Mouse (Mus musculus) megakaryocyte progenitor cell, adult 5-6 weeks (primary cell): ENCODE data around the gene Slc13a1. TPM values are rescaled to one million over a fixed set of nuclear protein-coding genes. Genes with fewer than 3 reads are reported as not detected.
"Not testable (repeated sequence)": the region's sequence is repeated elsewhere in the genome, so short reads cannot be mapped to it uniquely, and the experiment has no call there.

Source experiments
- ATAC-seq: replicated peaks from 2 replicates; pipeline ENCODE4 v1.8.0; 2016; ENCODE audit warnings: mild to moderate bottlenecking, moderate TSS enrichment, inconsistent platforms; ENCODE audit not compliant: poor library complexity
- total RNA-seq, 2 experiments: library from RNA; stranded (forward) in 1 of 2; stranded (reverse) in 1 of 2; fragments of 157-497, 149-512 nt in 1 of 2; fragments of 200-1000 nt in 1 of 2; gene quantifications; 2 replicates each; pipeline versions ENCODE4 v1.2.3 to v1.2.4; 2015 to 2017

Gene Slc13a1
- total RNA-seq (2015) (not detected in 2 replicates), total RNA-seq (2017) (not detected in 2 replicates)

DNA sequence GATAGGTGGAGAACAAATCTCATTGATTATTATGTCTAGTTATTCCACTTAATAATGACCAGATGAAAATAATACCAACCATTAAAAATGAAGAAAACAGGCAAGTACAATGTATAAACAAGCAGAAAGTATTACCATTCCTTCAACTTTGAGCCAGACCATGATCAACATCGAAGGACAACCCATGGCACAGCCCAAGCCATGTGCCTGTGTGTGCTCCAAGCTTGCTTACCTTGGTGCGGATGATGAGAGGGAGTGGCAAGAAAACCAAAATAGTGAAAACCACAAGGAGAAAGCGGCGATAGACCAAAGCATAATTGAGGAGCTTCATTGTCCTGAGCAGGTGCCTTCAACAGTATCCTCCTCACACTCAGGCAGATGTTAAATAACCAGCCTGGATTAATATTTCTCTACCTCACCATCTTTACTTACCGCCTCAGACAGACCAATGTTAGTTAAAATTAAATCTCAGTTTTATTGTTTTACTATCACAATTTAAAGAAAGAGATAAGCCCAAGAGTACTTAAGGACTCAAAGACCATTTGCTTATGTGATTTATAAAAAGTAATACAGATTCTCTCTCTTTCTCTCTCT, at the start of gene Slc13a1:
Gene Slc13a1, minus strand, starts transcription at position 359 of the 594 bp plus-strand sequence.
- ATAC-seq = no peak

DNA sequence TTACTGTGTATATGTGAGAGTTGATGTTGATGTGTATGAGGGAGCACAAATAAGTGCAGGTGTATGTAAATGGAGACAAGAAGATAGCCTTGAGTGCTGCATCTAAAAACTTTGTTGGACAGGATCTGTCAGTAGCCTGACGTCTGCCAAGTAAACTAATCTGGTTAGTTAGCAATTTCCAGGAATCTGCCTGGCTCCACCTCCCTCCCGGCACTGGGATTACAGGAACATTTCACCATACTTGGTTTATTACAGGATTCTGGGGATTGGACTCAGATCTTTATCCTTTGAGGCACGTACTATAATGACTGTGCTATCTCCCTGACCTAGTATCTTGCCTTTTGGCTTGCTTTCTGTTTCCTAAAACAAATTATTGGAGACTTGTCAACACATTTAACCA, 40.0 kb upstream of the Slc13a1 start:
- no peak for ATAC-seq

DNA sequence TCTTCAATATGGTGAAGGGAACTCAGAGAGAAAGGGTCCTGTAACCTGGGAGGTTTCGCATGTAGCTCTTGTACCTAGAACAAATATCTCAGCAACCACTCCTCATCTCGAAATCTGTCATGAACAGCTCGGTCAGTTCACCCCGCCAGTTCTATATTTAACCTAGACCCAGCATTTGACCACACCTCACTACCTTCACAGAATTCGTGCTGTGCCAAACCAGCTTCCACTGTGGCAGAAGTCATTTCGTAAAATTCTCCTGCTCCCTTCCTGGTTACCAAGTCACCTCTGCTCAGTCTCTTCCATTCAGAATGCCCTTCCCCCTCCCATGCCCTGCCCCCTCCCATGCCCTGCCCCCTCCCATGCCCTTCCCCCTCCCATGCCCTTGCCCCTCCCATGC, 34.3 kb upstream of the Slc13a1 start:
- ATAC-seq = no peak

DNA sequence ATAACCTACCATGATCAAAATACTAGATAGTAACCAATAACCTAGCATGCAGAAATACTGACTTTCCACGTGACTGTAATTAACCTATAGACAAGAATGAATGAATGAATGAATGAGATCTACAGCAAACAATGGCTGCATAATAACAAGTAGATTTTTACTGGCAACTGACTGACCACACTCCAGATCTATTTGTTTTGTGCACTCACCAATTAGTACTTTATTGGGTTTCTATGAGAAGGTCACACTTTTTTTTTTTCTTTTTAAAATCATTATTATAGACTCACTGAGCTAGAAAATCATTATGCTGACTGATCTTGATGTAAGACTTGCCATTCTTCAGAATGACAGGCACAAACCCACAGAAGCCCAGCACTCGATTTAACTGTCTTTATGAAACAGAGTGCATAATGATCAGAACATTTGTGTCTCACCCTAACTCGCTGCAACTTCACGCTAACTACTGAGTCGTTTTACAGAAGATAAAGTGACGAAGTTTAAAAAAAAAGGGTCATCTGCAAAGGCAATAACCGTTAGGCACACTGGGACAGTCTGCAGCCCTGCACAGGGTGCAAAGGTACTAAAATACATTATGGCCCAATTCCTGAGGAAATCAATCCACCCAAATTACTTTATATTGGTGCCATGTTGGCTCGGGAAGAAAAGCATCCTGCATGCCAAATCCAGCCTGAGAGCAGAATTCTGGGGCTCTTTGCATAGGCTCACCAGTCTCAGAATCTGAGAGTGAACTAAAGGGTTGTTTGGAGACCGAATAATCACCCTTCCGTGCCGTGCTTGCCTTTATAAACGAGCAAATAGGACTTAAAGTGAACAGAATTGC, 33.0 kb upstream of the Slc13a1 start:
- ATAC-seq = no peak

DNA sequence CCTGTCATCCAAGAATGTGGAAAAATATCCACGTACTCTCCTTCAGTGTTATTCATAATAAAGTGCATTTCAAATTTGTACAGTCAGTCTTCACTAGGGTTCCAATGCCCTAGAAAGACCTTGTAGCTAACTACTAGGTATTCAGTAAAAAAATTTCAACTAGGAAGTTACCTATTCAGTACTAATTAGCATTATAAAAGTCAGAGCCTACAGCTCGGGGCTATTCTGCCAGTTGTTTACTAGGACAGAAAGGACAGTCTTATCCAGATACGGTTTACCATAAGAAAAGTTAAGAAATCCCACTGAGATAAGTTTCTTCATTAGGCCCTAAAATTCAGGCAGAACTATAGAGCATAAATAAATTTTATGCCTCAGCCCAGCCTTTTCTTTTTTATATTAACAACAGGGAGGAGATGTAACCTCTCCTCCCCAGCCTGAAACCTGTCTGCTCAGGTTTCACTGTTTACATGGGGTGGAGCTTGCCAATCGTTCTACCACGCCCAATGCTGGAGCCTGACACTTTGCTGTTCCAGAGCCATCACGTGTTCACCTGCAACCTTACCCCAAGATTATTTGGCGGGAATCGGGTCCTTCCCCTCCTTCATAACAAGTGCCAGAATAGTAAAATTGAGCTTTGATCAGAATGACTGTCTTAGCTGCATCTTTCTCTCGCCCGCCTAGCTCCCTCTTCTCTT, 29.8 kb upstream of the Slc13a1 start:
- not testable (repeated sequence) for ATAC-seq

DNA sequence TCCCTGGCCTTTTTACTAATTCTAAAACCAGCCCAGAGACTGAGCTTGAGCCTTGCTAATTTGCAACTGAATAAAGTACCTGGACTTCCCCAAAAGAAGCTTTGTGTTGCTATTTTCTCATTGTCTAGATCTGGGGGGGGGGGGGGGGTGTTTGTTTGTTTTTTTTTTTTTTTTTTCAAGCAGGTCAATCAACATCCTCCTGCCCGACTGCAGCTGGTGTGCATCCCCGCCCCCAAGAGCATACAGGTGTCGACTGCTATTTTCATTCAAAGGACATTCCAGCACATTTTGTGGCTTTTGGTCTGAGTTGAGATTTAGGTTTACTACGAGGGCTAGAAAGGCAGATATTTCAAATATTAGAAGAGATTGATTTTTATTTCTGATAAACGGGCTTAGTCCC, 28.5 kb upstream of the Slc13a1 start:
- not testable (repeated sequence) for ATAC-seq

DNA sequence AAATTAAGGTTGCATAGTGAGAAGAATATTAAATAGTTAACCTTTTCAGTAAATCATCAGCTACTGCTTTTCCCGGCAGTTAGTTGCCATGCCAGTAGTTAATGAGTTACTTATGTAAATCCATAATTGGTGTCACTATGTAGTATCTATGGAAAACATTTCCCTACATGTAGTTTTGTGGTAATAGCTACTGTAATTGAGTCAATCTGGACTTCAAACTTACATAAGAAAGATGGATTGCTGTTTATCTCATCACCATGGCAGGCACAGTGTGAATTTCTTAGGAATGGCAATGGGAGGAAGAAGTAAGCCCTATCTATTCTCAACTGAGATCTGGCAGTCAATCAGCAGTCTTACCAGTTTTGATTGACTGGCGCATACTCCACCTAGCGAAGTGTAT, 15.5 kb upstream of the Slc13a1 start:
- no peak for ATAC-seq

DNA sequence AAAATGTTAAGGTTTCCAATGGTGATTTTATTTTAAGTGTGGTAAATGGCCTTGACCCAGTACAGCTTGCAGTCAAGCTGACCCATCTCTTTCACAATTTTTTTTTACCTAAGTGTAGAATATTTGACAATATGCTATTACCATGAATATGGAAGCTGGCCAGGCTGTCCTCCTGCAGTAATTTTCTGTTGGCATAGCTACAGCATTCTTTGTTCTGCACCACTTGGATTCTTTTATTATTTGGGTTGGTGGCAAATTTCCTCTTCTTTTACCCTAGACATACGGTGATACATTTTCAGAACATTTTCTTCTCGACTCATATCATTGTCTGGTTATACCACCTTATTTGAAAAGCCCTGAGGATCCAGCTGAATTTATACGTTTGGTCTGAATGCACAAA, 7.5 kb upstream of the Slc13a1 start:
- ATAC-seq = no peak

DNA sequence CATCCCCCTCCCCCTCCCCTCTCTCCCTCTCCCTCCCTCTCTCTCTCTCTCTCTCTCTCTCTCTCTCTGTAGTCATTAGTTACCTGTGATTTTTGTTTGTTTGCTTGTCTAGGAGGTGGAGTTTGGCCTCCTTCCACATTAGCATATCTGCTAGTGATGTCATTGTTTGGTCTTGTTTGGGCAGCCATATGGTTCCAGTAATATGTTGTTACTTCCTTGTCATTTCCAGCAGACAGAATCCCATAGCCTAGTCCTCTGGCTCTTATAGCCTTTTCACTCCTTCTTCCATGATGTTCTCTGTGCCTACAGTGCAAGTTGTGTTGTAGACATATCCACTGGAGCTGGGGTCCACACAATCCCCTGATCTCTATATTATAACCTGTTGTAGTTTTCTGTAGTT, 6.1 kb upstream of the Slc13a1 start:
- no peak for ATAC-seq

DNA sequence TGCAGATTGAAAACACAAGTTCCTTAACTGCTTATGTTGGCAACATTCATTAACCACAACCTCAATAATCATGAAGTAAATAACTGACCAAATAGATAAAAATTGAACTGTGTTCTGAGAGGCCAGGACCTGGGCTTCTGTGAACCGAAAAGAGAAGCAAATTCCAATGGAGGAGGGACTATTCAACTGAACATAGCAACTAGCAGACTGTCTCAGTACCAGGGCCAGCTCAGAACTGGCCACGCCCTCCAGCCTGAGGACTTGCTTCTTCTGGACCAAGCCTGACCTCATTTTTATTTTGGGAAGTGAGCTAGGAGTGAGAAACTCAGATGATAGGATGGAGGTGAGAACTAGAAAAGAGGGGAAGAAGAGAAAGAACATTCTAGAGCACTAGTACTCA, 4.8 kb upstream of the Slc13a1 start:
- no peak for ATAC-seq

DNA sequence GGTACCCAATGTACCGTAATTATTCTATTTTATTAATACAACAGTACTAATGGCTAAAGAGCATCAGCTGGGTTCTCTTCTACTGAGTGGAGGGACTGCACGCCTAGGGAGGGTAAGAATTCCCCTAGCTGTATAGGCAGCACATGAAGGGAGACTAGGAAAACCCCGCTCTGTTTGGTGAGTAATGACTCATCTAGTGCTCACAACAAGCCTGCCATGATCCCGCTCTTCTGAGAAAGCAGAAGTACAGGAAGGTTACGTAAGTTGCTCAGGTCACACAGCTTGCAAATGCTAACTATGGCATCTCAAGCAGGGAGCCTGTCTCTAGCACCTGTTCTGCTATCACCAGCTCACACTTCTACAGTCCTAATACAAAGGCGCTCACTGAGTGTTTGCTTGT, 1.1 kb downstream of the Slc13a1 start:
- ATAC-seq = peak; percentile 99

DNA sequence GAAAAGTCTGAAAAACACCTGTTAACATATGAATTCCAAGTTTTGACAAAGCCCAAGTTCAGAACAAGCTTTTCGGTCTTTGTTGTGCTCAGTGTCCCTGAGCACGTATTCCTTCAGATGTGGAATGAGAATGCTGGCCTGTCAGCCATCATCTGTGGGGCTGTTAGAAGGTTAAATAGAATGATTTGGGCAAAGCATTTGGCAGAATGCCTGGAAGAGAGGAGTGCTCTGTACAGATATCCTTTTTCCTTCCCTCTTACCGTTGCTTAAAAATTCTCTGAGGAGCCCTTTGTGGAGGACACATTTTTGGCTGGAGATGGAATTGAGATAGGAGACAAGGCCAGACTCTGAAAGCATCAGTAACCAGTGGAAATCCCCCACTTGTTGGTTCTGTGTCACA, 2.6 kb downstream of the Slc13a1 start:
- no peak; the same call in 1 of the 2 replicates for ATAC-seq

DNA sequence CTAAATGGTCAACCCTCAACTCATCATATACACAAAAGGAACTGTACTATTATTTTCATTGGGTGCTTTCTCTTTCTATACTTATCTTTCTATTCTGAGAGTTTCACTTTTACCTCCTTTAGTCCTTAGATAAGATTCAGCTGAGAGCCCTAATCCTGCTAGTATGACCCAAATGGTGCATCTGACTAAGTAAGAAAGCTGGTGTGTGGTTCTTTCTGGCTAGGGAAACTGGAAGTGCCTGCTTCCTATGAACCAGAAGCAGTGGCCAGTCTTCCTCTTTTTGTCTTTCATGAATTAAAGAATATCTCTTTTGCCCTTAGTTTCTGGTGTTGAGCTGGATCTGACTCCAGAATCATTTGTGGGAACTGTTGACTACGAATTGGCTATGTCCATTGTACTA, 8.1 kb downstream of the Slc13a1 start:
- ATAC-seq = peak; percentile 87

DNA sequence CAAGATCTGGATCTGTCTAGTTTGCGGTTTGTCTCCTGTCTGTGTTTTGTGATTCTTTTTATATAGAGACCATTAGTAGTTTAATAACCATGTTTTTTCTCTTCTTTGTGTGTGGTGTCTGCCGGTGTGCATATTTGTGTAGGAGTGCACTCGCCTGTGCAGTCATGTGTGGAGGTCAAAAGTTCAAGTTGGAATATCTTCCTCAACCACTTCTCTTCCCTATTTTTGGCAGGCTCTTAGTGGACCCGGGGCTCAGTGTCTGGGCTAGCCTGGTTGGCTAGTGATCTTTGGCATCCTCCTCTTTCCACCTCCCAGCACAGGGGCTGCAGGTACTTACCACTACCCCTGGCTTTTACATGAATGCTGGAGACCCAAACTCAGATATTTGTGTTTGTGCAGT, 13.0 kb downstream of the Slc13a1 start:
- no peak for ATAC-seq

DNA sequence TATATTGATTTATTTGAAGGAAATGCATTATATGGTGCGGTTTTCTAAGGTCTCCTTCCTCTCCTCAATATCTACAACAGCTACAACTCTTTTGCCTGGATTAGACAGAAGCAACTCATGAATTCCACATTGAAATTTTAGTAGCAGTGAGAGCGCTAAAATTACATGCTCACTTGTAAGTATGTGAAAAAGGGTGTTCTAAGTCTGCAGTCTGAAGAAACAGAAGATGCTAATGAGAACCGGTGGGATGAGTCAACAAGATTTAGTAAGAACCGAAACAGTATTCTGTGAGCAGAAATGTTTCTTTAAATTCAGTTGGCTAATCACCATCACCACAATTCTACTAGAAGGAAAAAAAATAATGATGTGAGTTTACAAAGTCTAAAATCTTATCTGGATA, 34.9 kb downstream of the Slc13a1 start:
- ATAC-seq = no peak

DNA sequence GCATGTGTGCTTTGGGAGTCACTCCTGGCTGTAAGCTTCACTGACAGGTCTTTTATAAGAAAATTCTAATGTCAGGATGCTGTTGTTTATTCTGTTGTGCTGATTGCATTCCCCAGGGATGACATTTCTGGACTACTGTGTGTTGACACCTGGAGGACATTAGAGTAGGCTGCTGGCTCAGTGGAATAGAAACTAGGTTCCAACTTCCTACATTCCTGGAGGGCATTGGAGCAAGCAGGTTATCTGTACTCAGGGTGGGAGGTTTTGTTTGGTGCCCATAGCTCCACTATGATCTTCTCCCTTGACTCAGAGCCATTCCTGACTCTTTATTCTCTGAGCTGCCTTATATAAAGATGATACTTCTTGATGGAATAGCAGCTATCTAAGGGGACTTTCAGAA, 45.3 kb downstream of the Slc13a1 start:
- no peak for ATAC-seq

DNA sequence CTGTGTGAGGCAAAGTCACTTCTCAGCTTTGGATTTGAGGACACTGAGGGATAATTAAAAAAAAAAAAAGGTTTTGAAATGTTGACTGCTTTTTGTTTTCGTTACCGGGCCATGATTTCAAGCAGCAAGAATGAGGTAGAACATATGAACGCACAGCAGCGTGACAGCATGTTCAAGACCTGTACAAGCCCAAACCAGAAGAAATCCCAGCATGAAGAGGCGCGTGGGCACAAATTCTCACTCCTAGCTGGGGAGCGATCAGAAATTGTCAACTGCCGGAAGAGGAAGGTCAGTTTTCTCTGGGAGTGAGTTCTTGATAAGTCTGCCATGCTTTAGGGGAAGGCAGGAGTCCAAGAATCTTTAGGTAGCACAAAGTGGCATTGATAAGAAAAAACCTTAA, 56.3 kb downstream of the Slc13a1 start:
- ATAC-seq = no peak

DNA sequence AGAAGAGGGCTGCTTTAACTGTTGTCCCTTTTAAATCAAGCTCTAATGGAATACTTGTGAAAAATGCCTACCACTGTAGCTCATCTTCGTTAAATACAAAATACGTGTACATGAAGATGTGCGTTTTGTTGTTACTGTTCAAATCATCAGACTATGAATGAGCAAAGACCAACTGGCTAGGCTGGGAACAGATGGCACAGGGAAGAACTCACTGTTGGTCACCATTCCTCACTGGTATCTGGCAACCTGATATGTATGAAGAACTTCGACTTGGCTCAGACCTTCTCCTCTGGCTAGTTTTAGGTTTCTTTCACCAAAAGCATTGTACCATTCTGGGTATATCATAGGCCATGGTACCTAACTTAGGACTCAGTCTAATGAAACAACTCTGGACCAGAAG, 59.4 kb downstream of the Slc13a1 start:
- ATAC-seq = no peak

DNA sequence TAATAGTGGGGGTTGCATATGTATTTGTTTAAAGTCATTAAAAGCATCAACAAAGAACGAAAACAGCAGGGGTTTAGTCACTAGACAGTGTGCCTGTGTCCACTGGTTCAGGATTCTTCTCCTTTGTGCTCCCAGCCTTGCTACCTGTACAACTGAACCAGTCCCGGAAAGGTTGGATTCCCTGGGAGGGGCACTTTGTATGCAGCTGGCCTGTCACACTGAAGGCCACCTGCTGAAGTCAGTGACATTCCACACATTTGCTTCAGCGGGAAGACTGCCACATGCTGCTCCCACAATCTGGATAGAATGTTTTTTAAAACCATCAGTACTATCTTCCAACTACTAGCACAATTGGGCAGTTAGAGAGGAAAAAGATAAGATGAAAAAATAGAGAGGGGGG, 61.7 kb downstream of the Slc13a1 start:
- ATAC-seq = no peak

DNA sequence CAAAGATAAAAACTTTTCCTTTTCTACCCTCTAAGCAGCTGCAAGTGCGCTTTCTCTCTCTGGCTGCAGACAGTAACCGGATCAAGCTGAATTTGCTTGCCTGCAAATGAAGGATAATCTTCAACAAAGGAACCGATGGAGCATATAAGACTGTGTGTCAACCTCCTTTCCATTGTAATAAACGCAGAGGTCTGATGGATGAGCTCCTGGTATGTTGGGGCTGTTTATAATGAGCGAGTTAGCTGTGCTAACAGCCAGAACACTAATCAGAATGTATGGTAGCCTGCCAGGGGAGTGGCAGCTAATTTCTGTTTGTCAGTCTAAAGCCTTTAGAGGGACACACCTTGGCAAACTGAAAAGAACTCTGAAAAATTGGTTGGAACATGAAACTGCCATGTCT, 62.2 kb downstream of the Slc13a1 start:
- no peak for ATAC-seq

DNA sequence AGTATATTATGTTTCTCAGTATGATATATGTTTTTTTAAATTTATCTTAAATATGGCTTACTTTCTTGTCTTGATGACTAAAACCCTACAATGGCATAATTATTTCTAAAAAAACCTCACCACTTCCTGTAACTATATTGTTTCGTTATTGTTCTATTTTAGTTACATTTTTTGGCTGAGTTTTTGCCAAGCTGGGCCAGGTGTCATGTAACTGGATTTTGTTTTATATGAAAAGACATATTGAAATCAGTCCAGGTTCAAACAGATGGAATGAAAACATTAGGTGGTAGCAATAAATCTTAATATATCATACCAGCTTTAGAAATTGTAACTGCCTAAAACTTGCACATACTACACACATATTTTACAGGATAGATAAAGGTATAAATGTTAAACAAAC, 66.6 kb downstream of the Slc13a1 start:
- no peak for ATAC-seq

DNA sequence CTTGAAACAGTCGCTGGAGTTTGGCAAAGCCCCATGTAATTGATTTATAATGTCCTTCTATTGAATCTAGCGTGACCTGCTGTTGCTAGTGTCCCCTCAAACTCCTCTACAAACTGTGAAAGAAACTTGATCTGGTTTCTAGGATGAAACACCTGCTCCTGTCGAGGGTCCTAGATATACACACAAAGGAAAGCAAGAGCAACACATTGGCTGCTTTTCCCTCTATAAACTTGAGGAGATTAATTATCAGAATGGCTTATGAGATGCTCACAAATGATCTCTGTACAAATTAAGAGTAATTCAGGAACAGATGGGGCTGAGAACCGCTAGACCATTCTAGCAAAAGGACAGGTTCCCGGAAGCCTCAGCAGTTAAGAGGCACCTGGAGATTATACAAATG, 67.2 kb downstream of the Slc13a1 start:
- no peak for ATAC-seq
